Mouse (Mus musculus): ENCODE data around the gene Cenps. TPM values are rescaled to one million over a fixed set of nuclear protein-coding genes. Genes with fewer than 3 reads are reported as not detected.

Cenps gene
- total RNA-seq (2014; rRNA removed) (0.40 and 0.46 TPM in 2 replicates), polyA plus RNA-seq (2012; rRNA removed) (0.19 and 0.33 TPM in 2 replicates)

- Histone ChIP-seq H3K36me3 (ENCODE audit: control insufficient read depth, insufficient read depth, low read length) (no peaks in the 10 kb centered on the region), H3K27ac (replicated peaks; ENCODE audit: insufficient read depth, low read depth, low read length) (no peak within 1 kb of the TSS), H3K9ac (ENCODE audit: low read depth, low read length) (peak within 1 kb of the TSS; percentile 58), H3K27me3 (ENCODE audit: control insufficient read depth, insufficient read depth, low read length) (no peaks in the 10 kb centered on the region), H3K4me3 (ENCODE audit: insufficient read depth, low read depth, low read length) (peak within 1 kb of the TSS; percentile 73), H3K4me1 (ENCODE audit: control insufficient read depth, insufficient read depth, low read length) (no peaks in the 10 kb centered on the region), H3K79me2 (ENCODE audit: control insufficient read depth, insufficient read depth, low read length) (no peaks in the 10 kb centered on the region)
- WGBS, result 3% methylated on average over 68 of the region's 68 CpGs
- TF ChIP-seq POLR2A (IDR thresholded peaks at IDR 0.05; ENCODE audit: extremely low read depth, insufficient read depth, low read length) (no peak), CTCF (IDR thresholded peaks at IDR 0.05; ENCODE audit: low read depth, low read length) (peak; percentile 87)
- DNase-seq (ENCODE audit: extremely low read depth, low read depth, low spot score), result peak; percentile 51
Observed at GRCm38 (mm10) chr4:149136982-149137770, at the start of gene Cenps. Cenps (minus strand) TSS chr4:149137629.

- DNase-seq (ENCODE audit: extremely low read depth, low read depth, low spot score), result peak; percentile 36
Observed at GRCm38 (mm10) chr4:149182755-149183154, 45.3 kb upstream of the Cenps start.

GRCm38 (mm10) chr4:149182192-149182591 is 44.8 kb upstream of the Cenps start:
- Histone ChIP-seq H3K36me3 (ENCODE audit: control insufficient read depth, insufficient read depth, low read length) (peaks cover 44% of the 10 kb centered on the region), H3K27me3 (ENCODE audit: control insufficient read depth, insufficient read depth, low read length) (no peaks in the 10 kb centered on the region), H3K4me1 (ENCODE audit: control insufficient read depth, insufficient read depth, low read length) (peaks cover 4% of the 10 kb centered on the region), H3K4me3 (ENCODE audit: insufficient read depth, low read depth, low read length) (no peak overlapping the region), H3K27ac (replicated peaks; ENCODE audit: insufficient read depth, low read depth, low read length) (no peak overlapping the region), H3K9ac (ENCODE audit: low read depth, low read length) (no peak overlapping the region), H3K79me2 (ENCODE audit: control insufficient read depth, insufficient read depth, low read length) (no peaks in the 10 kb centered on the region)
- no peak for TF ChIP-seq CTCF (IDR thresholded peaks at IDR 0.05; ENCODE audit: low read depth, low read length)
- no peak for TF ChIP-seq POLR2A (IDR thresholded peaks at IDR 0.05; ENCODE audit: extremely low read depth, insufficient read depth, low read length)
- WGBS, result 66% methylated on average over 7 of the region's 7 CpGs
- peak; percentile 41 for DNase-seq (ENCODE audit: extremely low read depth, low read depth, low spot score)

More at GRCm38 (mm10) chr4:149182755-149183154, 45.3 kb upstream of the Cenps start:
- no peak overlapping the region for H3K27ac ChIP-seq (replicated peaks; ENCODE audit: insufficient read depth, low read depth, low read length)
- TF ChIP-seq POLR2A (IDR thresholded peaks at IDR 0.05; ENCODE audit: extremely low read depth, insufficient read depth, low read length) (no peak), CTCF (IDR thresholded peaks at IDR 0.05; ENCODE audit: low read depth, low read length) (peak; percentile 35; the same call in 1 of the 2 replicates)
- peaks cover 4% of the 10 kb centered on the region for H3K4me1 ChIP-seq (ENCODE audit: control insufficient read depth, insufficient read depth, low read length)
- H3K27me3 ChIP-seq (ENCODE audit: control insufficient read depth, insufficient read depth, low read length), result no peaks in the 10 kb centered on the region
- no peak overlapping the region for H3K4me3 ChIP-seq (ENCODE audit: insufficient read depth, low read depth, low read length)
- peaks cover 49% of the 10 kb centered on the region for H3K36me3 ChIP-seq (ENCODE audit: control insufficient read depth, insufficient read depth, low read length)
- no peak overlapping the region for H3K9ac ChIP-seq (ENCODE audit: low read depth, low read length)
- H3K79me2 ChIP-seq (ENCODE audit: control insufficient read depth, insufficient read depth, low read length), result no peaks in the 10 kb centered on the region
- 60% methylated on average over 4 of the region's 4 CpGs for WGBS

DNA sequence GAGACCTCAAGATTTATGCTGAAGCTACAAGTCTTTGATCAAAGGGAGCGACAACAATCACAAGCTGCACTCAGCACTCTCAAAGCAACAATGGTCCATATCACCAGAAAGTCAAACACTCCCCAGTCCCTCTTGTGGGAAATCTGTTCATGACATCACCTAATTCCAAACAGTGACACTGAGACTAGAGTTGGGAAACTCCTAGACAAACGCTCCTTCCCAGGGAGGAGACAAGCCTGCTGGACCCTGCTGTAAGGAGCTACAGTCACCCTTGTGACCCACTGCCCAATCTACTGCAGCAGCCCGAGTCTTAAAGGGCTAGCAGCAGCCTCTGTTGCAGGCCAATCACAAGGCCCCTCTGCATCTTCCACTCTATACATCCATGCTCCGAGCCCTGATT is 42.1 kb upstream of the Cenps start:
- Histone ChIP-seq H3K9ac (ENCODE audit: low read depth, low read length) (no peak overlapping the region), H3K27ac (replicated peaks; ENCODE audit: insufficient read depth, low read depth, low read length) (no peak overlapping the region)
- 59% methylated on average over 4 of the region's 4 CpGs for WGBS

DNA sequence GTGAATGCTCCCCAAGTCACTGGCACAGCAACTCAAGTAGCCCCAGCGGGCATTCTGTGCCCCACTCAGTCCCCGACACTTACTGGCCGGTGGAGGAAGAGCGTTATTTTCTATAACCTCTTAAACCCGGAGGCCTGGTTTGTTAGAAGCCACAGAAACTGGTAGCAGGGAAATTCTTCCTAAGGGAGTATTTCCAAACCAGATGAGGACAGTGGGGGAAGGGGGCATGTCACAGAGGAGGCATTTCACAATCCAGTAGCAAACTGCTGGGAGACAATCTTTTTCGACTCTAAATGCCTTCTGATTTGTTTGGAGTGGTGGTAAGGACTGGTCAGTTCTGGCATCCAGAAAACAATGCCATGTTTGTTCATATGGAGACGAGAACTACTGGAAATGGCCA is 41.7 kb upstream of the Cenps start:
- 63% methylated on average over 7 of the region's 7 CpGs for WGBS
- peak; percentile 30 for DNase-seq (ENCODE audit: extremely low read depth, low read depth, low spot score)
- Histone ChIP-seq H3K4me3 (ENCODE audit: insufficient read depth, low read depth, low read length) (no peak overlapping the region), H3K79me2 (ENCODE audit: control insufficient read depth, insufficient read depth, low read length) (no peaks in the 10 kb centered on the region), H3K27ac (replicated peaks; ENCODE audit: insufficient read depth, low read depth, low read length) (no peak overlapping the region), H3K9ac (ENCODE audit: low read depth, low read length) (no peak overlapping the region), H3K4me1 (ENCODE audit: control insufficient read depth, insufficient read depth, low read length) (peaks cover 8% of the 10 kb centered on the region), H3K27me3 (ENCODE audit: control insufficient read depth, insufficient read depth, low read length) (no peaks in the 10 kb centered on the region), H3K36me3 (ENCODE audit: control insufficient read depth, insufficient read depth, low read length) (peaks cover 32% of the 10 kb centered on the region)
- no peak for TF ChIP-seq POLR2A (IDR thresholded peaks at IDR 0.05; ENCODE audit: extremely low read depth, insufficient read depth, low read length)
- no peak for TF ChIP-seq CTCF (IDR thresholded peaks at IDR 0.05; ENCODE audit: low read depth, low read length)

More for the DNA sequence above, 42.1 kb upstream of the Cenps start:
- no peak for DNase-seq (ENCODE audit: extremely low read depth, low read depth, low spot score)
- H3K79me2 ChIP-seq (ENCODE audit: control insufficient read depth, insufficient read depth, low read length), result no peaks in the 10 kb centered on the region
- no peak overlapping the region for H3K4me3 ChIP-seq (ENCODE audit: insufficient read depth, low read depth, low read length)
- peaks cover 34% of the 10 kb centered on the region for H3K36me3 ChIP-seq (ENCODE audit: control insufficient read depth, insufficient read depth, low read length)
- TF ChIP-seq POLR2A (IDR thresholded peaks at IDR 0.05; ENCODE audit: extremely low read depth, insufficient read depth, low read length) (no peak), CTCF (IDR thresholded peaks at IDR 0.05; ENCODE audit: low read depth, low read length) (no peak)
- peaks cover 8% of the 10 kb centered on the region for H3K4me1 ChIP-seq (ENCODE audit: control insufficient read depth, insufficient read depth, low read length)
- no peaks in the 10 kb centered on the region for H3K27me3 ChIP-seq (ENCODE audit: control insufficient read depth, insufficient read depth, low read length)

GRCm38 (mm10) chr4:149178328-149178727 is 40.9 kb upstream of the Cenps start:
- Histone ChIP-seq H3K4me1 (ENCODE audit: control insufficient read depth, insufficient read depth, low read length) (peaks cover 8% of the 10 kb centered on the region), H3K9ac (ENCODE audit: low read depth, low read length) (no peak overlapping the region), H3K4me3 (ENCODE audit: insufficient read depth, low read depth, low read length) (no peak overlapping the region), H3K27me3 (ENCODE audit: control insufficient read depth, insufficient read depth, low read length) (no peaks in the 10 kb centered on the region), H3K79me2 (ENCODE audit: control insufficient read depth, insufficient read depth, low read length) (no peaks in the 10 kb centered on the region), H3K36me3 (ENCODE audit: control insufficient read depth, insufficient read depth, low read length) (peaks cover 32% of the 10 kb centered on the region), H3K27ac (replicated peaks; ENCODE audit: insufficient read depth, low read depth, low read length) (no peak overlapping the region)
- no peak for TF ChIP-seq POLR2A (IDR thresholded peaks at IDR 0.05; ENCODE audit: extremely low read depth, insufficient read depth, low read length)
- no peak for TF ChIP-seq CTCF (IDR thresholded peaks at IDR 0.05; ENCODE audit: low read depth, low read length)
- WGBS, result 54% methylated on average over 7 of the region's 7 CpGs
- peak; percentile 15 for DNase-seq (ENCODE audit: extremely low read depth, low read depth, low spot score)
